Mouse (Mus musculus) brown adipose tissue, adult 24 weeks (tissue): Measurements from ENCODE around the gene Rxra. TPM values are rescaled to one million over a fixed set of nuclear protein-coding genes. Genes with fewer than 3 reads are reported as not detected.

Source experiments
- H3K27ac ChIP-seq: fragments of 200-500 bp; replicated peaks from 2 replicates; pipeline ENCODE4 v1.5.1; 2012; ENCODE audit warnings: low read depth, mild to moderate bottlenecking, low read length
- H3K4me1 ChIP-seq: fragments of 200-500 bp; 2 replicates; pipeline ENCODE4 v1.6.1; 2012; ENCODE audit warnings: low read length, mixed read lengths; ENCODE audit not compliant: control insufficient read depth, insufficient read depth, insufficient read length
- H3K4me3 ChIP-seq: fragments of 200-500 bp; 2 replicates; pipeline ENCODE4 v1.5.1; 2012; ENCODE audit warnings: low read depth, mild to moderate bottlenecking, low read length, moderate library complexity; ENCODE audit not compliant: insufficient read depth
- polyA plus RNA-seq: library from polyadenylated mRNA; stranded (reverse); fragments of >200 nt; gene quantifications from 2 replicates; pipeline ENCODE4 v1.2.4, GENCODE M21; 2012; ENCODE audit not compliant: missing spikeins, insufficient read depth, insufficient read length

Gene Rxra
- polyA plus RNA-seq, 1 experiment = 24.1 TPM

GRCm38 (mm10) chr2:27703852-27704640 lies 27.8 kb downstream of the Rxra start:
- no peak overlapping the region for H3K27ac ChIP-seq
- no peak overlapping the region for H3K4me3 ChIP-seq
- peaks cover 46% of the 10 kb centered on the region for H3K4me1 ChIP-seq

- no peak overlapping the region for H3K4me3 ChIP-seq
- no peak overlapping the region for H3K27ac ChIP-seq
- peaks cover 45% of the 10 kb centered on the region for H3K4me1 ChIP-seq
These were observed 28.4 kb downstream of the Rxra start for GRCm38 (mm10) chr2:27704641-27705040.

GRCm38 (mm10) chr2:27710871-27711382 lies 34.7 kb downstream of the Rxra start:
- peaks cover 63% of the 10 kb centered on the region for H3K4me1 ChIP-seq

GRCm38 (mm10) chr2:27712626-27713025 lies 36.4 kb downstream of the Rxra start:
- Histone ChIP-seq H3K4me3 (no peak overlapping the region), H3K27ac (no peak overlapping the region), H3K4me1 (peaks cover 80% of the 10 kb centered on the region)

More at GRCm38 (mm10) chr2:27710871-27711382, 34.7 kb downstream of the Rxra start:
- Histone ChIP-seq H3K27ac (no peak overlapping the region), H3K4me3 (no peak overlapping the region)

- Histone ChIP-seq H3K27ac (no peak overlapping the region; the same call in 1 of the 2 replicates), H3K4me1 (peaks cover 87% of the 10 kb centered on the region), H3K4me3 (no peak overlapping the region)
These were observed 37.1 kb downstream of the Rxra start for GRCm38 (mm10) chr2:27713378-27713777.

- Histone ChIP-seq H3K4me1 (peaks cover 94% of the 10 kb centered on the region), H3K27ac (no peak overlapping the region; the same call in 1 of the 2 replicates), H3K4me3 (no peak overlapping the region)
These were observed 37.9 kb downstream of the Rxra start for GRCm38 (mm10) chr2:27714131-27714530.

- Histone ChIP-seq H3K4me3 (no peak overlapping the region), H3K27ac (0 out of 2 replicates have a peak overlapping the region, but pooled peaks have one; percentile 2), H3K4me1 (peaks cover 93% of the 10 kb centered on the region)
These were observed 39.0 kb downstream of the Rxra start for GRCm38 (mm10) chr2:27715221-27715620.

GRCm38 (mm10) chr2:27716339-27716738 lies 40.1 kb downstream of the Rxra start:
- Histone ChIP-seq H3K4me3 (no peak overlapping the region), H3K27ac (0 out of 2 replicates have a peak overlapping the region, but pooled peaks have one; percentile 15), H3K4me1 (peaks cover 83% of the 10 kb centered on the region)

- Histone ChIP-seq H3K4me3 (no peak overlapping the region), H3K27ac (no peak overlapping the region), H3K4me1 (peaks cover 71% of the 10 kb centered on the region)
These were observed 42.0 kb downstream of the Rxra start for GRCm38 (mm10) chr2:27718191-27718590.

- no peak overlapping the region for H3K4me3 ChIP-seq
- H3K27ac ChIP-seq = no peak overlapping the region
- peaks cover 72% of the 10 kb centered on the region for H3K4me1 ChIP-seq
These were observed 43.4 kb downstream of the Rxra start for GRCm38 (mm10) chr2:27719601-27720000.

GRCm38 (mm10) chr2:27721611-27722010 lies 45.4 kb downstream of the Rxra start:
- Histone ChIP-seq H3K4me3 (no peak overlapping the region), H3K4me1 (peaks cover 57% of the 10 kb centered on the region), H3K27ac (no peak overlapping the region)

- peaks cover 36% of the 10 kb centered on the region for H3K4me1 ChIP-seq
- no peak overlapping the region for H3K27ac ChIP-seq
- no peak overlapping the region for H3K4me3 ChIP-seq
These were observed 48.6 kb downstream of the Rxra start for GRCm38 (mm10) chr2:27724729-27725316.

- Histone ChIP-seq H3K4me3 (no peak overlapping the region), H3K27ac (no peak overlapping the region), H3K4me1 (peaks cover 45% of the 10 kb centered on the region)
These were observed 52.0 kb downstream of the Rxra start for GRCm38 (mm10) chr2:27727994-27728854.

- Histone ChIP-seq H3K4me3 (no peak overlapping the region), H3K27ac (no peak overlapping the region), H3K4me1 (peaks cover 46% of the 10 kb centered on the region)
These were observed 52.8 kb downstream of the Rxra start for GRCm38 (mm10) chr2:27729009-27729408.
